Mouse (Mus musculus): Measurements from ENCODE around the gene Rgsl1. TPM values are rescaled to one million over a fixed set of nuclear protein-coding genes. Genes with fewer than 3 reads are reported as not detected.

Rgsl1 gene
- total RNA-seq, 2 experiments from 2014 or later, result 0.18 TPM; not detected in 1

- TF ChIP-seq CTCF (IDR thresholded peaks at IDR 0.05), result no peak
- DNase-seq, result no peak
- H3K27ac ChIP-seq, result no peak overlapping the region
- intact Hi-C loops (cut with DNase I), result no loop called here
- no peak overlapping the region for H3K4me3 ChIP-seq
Measured at GRCm38 (mm10) chr1:153729806-153730205, 114.1 kb downstream of the Rgsl1 start.

Other genes with a start within 250 kb of the Rgsl1 start
- not detected for gene Rgs8, start 191.1 kb downstream of the Rgsl1 start, total RNA-seq (2021)
- 1 to 10 TPM in 1 of 2 experiments, under 1 TPM in 1; 0.59 to 1.8 TPM for gene Rgs16, start 103.8 kb downstream of the Rgsl1 start, total RNA-seq (2021)
- 1 to 10 TPM in 1 of 2 experiments, under 1 TPM in 1; 0.92 to 1.1 TPM for gene Rnasel, start 94.7 kb downstream of the Rgsl1 start, total RNA-seq (2021)
- not detected for gene Teddm1b, start 30.2 kb upstream of the Rgsl1 start, total RNA-seq (2021)
- gene Teddm1a, start 47.6 kb upstream of the Rgsl1 start, total RNA-seq (2021), result not detected
- gene Glul, start 55.8 kb upstream of the Rgsl1 start, total RNA-seq (2021), result 100 to 1,000 TPM; 501 to 689 TPM
- 1 to 10 TPM; 1.6 to 4.4 TPM for gene Teddm2, start 56.1 kb upstream of the Rgsl1 start, total RNA-seq (2021)